Mouse (Mus musculus): ENCODE data around the gene Map3k4.

- TF ChIP-seq CTCF (conservative IDR thresholded peaks at IDR 0.05 in 1 of 2, IDR thresholded peaks at IDR 0.05 in 1 of 2; ENCODE audit: low read depth in 2 of 2, low read length in 2 of 2): no peak
- TF ChIP-seq NELFE (IDR thresholded peaks at IDR 0.05; ENCODE audit: low read depth, low read length): no peak
- no peak for TF ChIP-seq HCFC1 (IDR thresholded peaks at IDR 0.05; ENCODE audit: low read depth, low read length)
- TF ChIP-seq ZC3H11A (IDR thresholded peaks at IDR 0.05; ENCODE audit: low read depth, low read length): no peak
- no peak for TF ChIP-seq POLR2A (IDR thresholded peaks at IDR 0.05; ENCODE audit: low read depth, low read length)
- TF ChIP-seq MXI1 (IDR thresholded peaks at IDR 0.05; ENCODE audit: low read depth, low read length): no peak
- no peak for TF ChIP-seq TCF12 (IDR thresholded peaks at IDR 0.05; ENCODE audit: low read depth, low read length)
Measured at GRCm38 (mm10) chr17:12185855-12186254, 132.7 kb downstream of the Map3k4 start.
